Mouse (Mus musculus) G1E (cell line): ENCODE data around the gene Cdc20b. TPM values are rescaled to one million over a fixed set of nuclear protein-coding genes. Genes with fewer than 3 reads are reported as not detected.

Experiments used
- ATAC-seq: 2 replicates; pipeline ENCODE4 v1.8.0; 2016; ENCODE audit warnings: mild to moderate bottlenecking; ENCODE audit not compliant: insufficient number of reproducible peaks, poor library complexity, low FRiP score, severe bottlenecking; ENCODE audit errors: extremely low read depth
- DNase-seq: peaks from one replicate; pipeline ENCODE4 v3.0.0; 2012; ENCODE audit warnings: low spot score
- H3K27me3 ChIP-seq: 2 replicates; pipeline ENCODE4 v1.6.1; 2012; ENCODE audit warnings: mild to moderate bottlenecking, low read length, inconsistent platforms; ENCODE audit not compliant: insufficient read depth
- H3K36me3 ChIP-seq: replicated peaks from 2 replicates; pipeline ENCODE3; 2012; ENCODE audit warnings: mild to moderate bottlenecking, inconsistent platforms
- H3K4me1 ChIP-seq: 2 replicates; pipeline ENCODE4 v1.6.1; 2012; ENCODE audit warnings: low read depth, low read length, inconsistent platforms, mixed read lengths; ENCODE audit not compliant: insufficient read depth
- H3K4me3 ChIP-seq: 2 replicates; pipeline ENCODE4 v1.5.1; 2012; ENCODE audit warnings: low read depth, mild to moderate bottlenecking, inconsistent platforms, low read length, moderate library complexity, mixed read lengths
- H3K9me3 ChIP-seq: replicated peaks from 2 replicates; pipeline ENCODE4 v1.6.1; 2012; ENCODE audit warnings: inconsistent platforms
- CTCF ChIP-seq: IDR thresholded peaks from 2 replicates; pipeline ENCODE4 v1.5.1; 2012; ENCODE audit warnings: low read depth, low read length, inconsistent platforms, mixed read lengths
- GATA1 ChIP-seq: IDR thresholded peaks from 2 replicates; pipeline ENCODE4 v1.6.1; 2012; ENCODE audit warnings: borderline replicate concordance, low read length, inconsistent platforms, mixed read lengths
- GATA2 ChIP-seq: IDR thresholded peaks from 2 replicates; pipeline ENCODE4 v1.6.1; 2012; ENCODE audit warnings: low read depth, low read length, inconsistent platforms, borderline replicate concordance
- POLR2AphosphoS5 ChIP-seq: IDR thresholded peaks from 2 replicates; pipeline ENCODE4 v1.6.1; 2012; ENCODE audit warnings: low read depth, low read length, inconsistent platforms; ENCODE audit not compliant: insufficient replicate concordance
- TAL1 ChIP-seq: conservative IDR thresholded peaks from 2 replicates; pipeline ENCODE4 v1.6.1; 2012; ENCODE audit warnings: low read depth, low read length, inconsistent platforms, mixed read lengths
- polyA plus RNA-seq: library from polyadenylated mRNA; stranded (reverse); fragments of >175 nt; gene quantifications from 2 replicates; pipeline ENCODE4 v1.2.3, GENCODE M21; 2012
- total RNA-seq, 2 experiments: library from RNA; stranded (forward) in 1 of 2; stranded (reverse) in 1 of 2; fragments of 200-1000 nt in 1 of 2; fragments of >200 nt in 1 of 2; fragmentation: Nextera tagmentation in 1 of 2; gene quantifications; 2 replicates each; pipeline ENCODE4 v1.2.3; 2014 to 2017

Cdc20b gene
- total and polyA plus RNA-seq, 3 experiments, result not detected

DNA sequence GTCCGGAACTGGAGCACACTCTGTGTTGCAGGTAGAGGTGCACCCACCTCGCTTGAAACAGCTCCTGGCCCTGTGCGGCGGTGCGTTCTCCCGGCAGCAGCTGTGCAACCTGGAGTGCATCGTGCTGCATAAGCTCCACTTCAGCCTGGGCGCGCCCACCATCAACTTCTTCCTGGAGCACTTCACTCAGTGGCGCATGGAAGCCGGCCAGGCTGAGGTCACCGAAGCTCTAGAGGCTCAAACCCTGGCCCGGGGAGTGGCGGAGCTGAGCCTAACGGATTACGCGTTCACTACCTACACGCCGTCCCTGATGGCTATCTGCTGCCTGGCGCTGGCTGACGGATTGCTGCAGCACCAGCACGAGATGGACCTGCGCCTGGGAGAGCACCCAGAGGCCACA lies 45.4 kb upstream of the Cdc20b start:
- Histone ChIP-seq H3K9me3 (peaks cover 10% of the 10 kb centered on the region), H3K36me3 (no peaks in the 10 kb centered on the region), H3K4me1 (peaks cover 17% of the 10 kb centered on the region), H3K27me3 (peaks cover 67% of the 10 kb centered on the region), H3K4me3 (no peak overlapping the region)
- no peak for TF ChIP-seq CTCF
- TF ChIP-seq POLR2AphosphoS5, result no peak
- no peak for TF ChIP-seq GATA2
- no peak for TF ChIP-seq GATA1
- no peak for TF ChIP-seq TAL1
- ATAC-seq (no peak), DNase-seq (no peak)

DNA sequence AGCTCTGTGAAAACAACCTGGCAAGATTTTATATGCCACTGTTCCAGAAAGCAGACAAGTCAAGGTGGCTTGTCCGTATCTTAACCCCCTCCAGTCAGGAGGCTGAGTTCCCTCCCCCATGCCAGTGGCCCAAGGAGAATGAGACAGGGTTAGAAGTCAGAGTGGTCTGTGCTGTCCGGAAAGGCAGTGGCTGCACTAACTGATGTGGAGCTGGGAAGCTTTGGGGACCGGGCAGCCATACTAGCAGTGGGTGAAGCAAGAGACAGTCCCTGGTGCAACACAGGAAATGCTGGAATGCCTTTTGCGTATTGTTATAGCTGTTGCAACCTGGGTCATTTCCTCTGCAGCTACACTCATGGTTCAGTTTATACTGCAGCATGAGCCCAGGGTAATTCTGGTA lies 44.6 kb upstream of the Cdc20b start:
- Histone ChIP-seq H3K9me3 (peaks cover 10% of the 10 kb centered on the region), H3K27me3 (peaks cover 67% of the 10 kb centered on the region), H3K4me3 (no peak overlapping the region), H3K36me3 (no peaks in the 10 kb centered on the region), H3K4me1 (peaks cover 17% of the 10 kb centered on the region)
- TF ChIP-seq POLR2AphosphoS5 (no peak), GATA1 (no peak), TAL1 (no peak), GATA2 (no peak), CTCF (no peak)
- no peak for ATAC-seq
- DNase-seq, result no peak

DNA sequence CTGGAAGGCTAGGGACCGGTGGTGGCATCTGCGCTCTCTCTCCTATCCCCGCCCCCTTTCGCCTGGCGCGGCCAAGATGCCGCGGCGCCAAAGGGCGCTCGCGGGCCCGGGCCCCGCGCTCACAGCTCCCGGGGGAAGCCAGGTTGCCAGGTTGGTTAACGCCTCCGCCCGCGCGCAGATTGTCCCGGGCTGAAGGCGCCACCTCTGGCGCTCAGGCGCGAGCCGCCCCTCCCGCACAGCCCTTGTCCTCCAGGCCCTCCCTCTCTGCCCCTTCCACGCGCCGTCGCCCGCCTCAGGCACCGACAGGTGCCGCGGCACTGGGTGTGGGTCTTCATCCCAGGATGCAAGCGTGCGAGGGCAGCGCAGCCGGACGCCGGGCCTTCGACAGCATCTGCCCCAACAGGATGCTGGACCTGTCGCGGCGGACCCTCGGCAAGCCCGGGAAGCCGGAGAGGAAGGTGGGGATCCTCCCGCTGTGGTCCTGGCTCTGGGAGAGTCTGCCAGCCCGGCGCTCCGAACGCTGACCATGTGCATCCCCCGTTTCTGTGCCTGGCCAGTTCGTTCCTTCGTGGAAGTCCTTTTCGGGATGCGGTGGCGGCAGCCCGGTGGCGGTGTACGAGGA lies 41.3 kb upstream of the Cdc20b start, which contains the start of gene Mcidas:
Mcidas (plus strand) TSS at position 315 of the 622 bp plus-strand sequence.
- H3K9me3 ChIP-seq, result peaks cover 6% of the 10 kb centered on the region; the same call in 1 of the 2 replicates
- TF ChIP-seq CTCF, result no peak
- no peak for TF ChIP-seq GATA1
- no peak for TF ChIP-seq TAL1
- no peak for TF ChIP-seq POLR2AphosphoS5
- TF ChIP-seq GATA2, result no peak
- DNase-seq, result no peak
- peaks cover 10% of the 10 kb centered on the region for H3K4me1 ChIP-seq
- H3K27me3 ChIP-seq, result peaks cover 46% of the 10 kb centered on the region
- peak within 1 kb of the TSS; percentile 2; the same call in 1 of the 2 replicates for H3K4me3 ChIP-seq
- no peaks in the 10 kb centered on the region for H3K36me3 ChIP-seq
- ATAC-seq, result no peak

DNA sequence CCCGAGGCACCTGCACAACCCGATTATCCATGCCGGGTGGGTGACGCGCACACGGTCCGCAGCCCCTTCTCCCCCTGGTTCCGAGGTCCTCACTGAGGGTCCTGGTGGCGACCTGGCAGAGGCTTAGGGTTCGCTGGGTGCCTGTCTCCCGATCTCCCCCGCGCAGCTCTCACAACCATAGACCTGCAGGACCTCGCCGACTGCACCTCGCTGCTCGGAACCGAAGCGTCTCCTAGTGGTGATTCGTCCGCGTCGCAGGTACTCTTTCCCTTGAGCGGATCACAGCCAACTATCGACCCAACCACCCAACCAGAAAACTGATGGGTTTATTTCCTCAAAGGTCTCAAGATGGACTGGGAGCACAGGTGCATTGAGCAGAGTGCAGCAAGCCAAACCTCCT lies 40.7 kb upstream of the Cdc20b start:
- no peak for ATAC-seq
- no peak for DNase-seq
- H3K27me3 ChIP-seq, result peaks cover 45% of the 10 kb centered on the region
- H3K4me1 ChIP-seq, result peaks cover 8% of the 10 kb centered on the region
- peaks cover 6% of the 10 kb centered on the region; the same call in 1 of the 2 replicates for H3K9me3 ChIP-seq
- no peaks in the 10 kb centered on the region for H3K36me3 ChIP-seq
- peak overlapping the region; percentile 2; the same call in 1 of the 2 replicates for H3K4me3 ChIP-seq
- no peak for TF ChIP-seq TAL1
- TF ChIP-seq GATA1, result no peak
- no peak for TF ChIP-seq POLR2AphosphoS5
- no peak for TF ChIP-seq CTCF
- TF ChIP-seq GATA2, result no peak

DNA sequence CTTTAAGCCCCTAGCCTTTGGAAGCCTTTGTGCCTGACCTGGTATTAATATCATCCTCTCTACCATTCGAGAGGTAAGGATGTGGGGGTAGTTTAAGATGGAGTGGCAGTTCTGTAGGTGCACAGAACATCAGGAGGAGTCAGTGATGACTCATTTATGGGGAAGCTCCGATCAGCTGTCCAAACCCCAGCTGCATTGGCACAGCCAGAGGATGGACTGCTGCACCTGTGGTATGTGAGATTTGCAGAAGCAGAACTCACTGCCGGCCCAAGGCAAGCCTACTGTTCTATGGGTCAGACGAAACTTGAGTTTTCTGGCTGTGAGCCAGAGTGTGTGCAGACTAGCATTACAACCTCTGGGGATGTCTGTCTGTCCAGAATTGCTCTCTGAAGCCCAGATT lies 38.5 kb upstream of the Cdc20b start:
- TF ChIP-seq TAL1 (no peak), CTCF (no peak), GATA1 (no peak), GATA2 (no peak), POLR2AphosphoS5 (no peak)
- Histone ChIP-seq H3K4me1 (peaks cover 6% of the 10 kb centered on the region; the same call in 1 of the 2 replicates), H3K27me3 (peaks cover 32% of the 10 kb centered on the region), H3K36me3 (no peaks in the 10 kb centered on the region), H3K9me3 (peaks cover 6% of the 10 kb centered on the region; the same call in 1 of the 2 replicates), H3K4me3 (no peak overlapping the region)
- ATAC-seq (no peak), DNase-seq (no peak)

DNA sequence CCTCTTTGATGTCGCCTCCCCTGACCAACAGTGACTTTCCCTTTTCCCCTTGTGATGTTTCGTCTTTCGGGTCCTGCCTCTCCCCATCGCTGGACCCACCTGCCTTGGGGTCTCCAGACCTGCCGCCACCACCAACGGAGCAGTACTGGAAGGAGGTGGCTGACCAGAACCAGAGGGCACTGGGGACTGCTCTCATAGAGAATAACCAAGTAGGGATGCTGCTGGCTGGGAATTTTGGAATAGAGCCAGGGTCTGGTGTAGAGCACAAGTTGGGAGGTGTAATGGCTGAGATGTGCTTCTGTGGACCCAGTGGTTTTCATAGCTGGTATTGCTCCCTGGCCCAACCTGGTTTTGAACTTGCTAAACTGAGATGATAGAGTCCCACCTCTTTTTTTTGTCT lies 37.5 kb upstream of the Cdc20b start:
- DNase-seq (no peak), ATAC-seq (no peak)
- Histone ChIP-seq H3K4me3 (no peak overlapping the region), H3K36me3 (no peaks in the 10 kb centered on the region), H3K4me1 (peaks cover 6% of the 10 kb centered on the region; the same call in 1 of the 2 replicates), H3K9me3 (peaks cover 6% of the 10 kb centered on the region; the same call in 1 of the 2 replicates), H3K27me3 (peaks cover 34% of the 10 kb centered on the region)
- TF ChIP-seq POLR2AphosphoS5, result no peak
- TF ChIP-seq GATA1, result no peak
- TF ChIP-seq TAL1, result no peak
- TF ChIP-seq CTCF, result no peak
- no peak for TF ChIP-seq GATA2
